Mouse (Mus musculus) neural tube, embryonic 10.5 days (tissue): ENCODE data around the gene Camkmt.

ENCODE experiments used
- DNase-seq: peaks from one replicate; pipeline ENCODE4 v3.0.0-alpha.2; 2017; ENCODE audit warnings: low spot score; ENCODE audit errors: extremely low spot score

Camkmt gene

GRCm38 (mm10) chr17:85090120-85091099, at the start of gene Camkmt, which contains the start of gene Prepl:
Gene Camkmt (plus strand): TSS chr17:85090552.
Gene Prepl (minus strand): TSS chr17:85090241.
- peak; percentile 97 for DNase-seq

DNA sequence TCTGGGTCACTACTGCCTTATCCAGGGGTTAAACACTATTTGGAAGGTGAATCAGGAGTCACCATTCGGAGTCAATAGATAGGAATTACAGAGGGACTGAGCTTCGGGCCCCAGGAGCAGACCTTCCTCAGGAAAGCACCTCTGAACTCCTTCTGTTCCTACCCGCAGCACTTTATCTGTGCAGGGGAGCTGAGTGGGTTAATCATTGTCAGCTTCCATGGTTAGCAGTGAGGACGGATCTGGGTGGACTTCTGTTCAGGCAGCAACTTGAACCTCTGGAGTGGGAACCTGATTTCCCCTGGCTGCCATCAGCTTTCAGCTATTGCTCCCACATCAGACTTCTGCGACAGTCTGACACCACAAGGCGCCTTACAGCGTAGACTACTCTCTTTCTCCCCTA, 49.4 kb upstream of the Camkmt start:
- no peak for DNase-seq

- no peak for DNase-seq
Measured at GRCm38 (mm10) chr17:85042419-85042818, 47.9 kb upstream of the Camkmt start.

- DNase-seq: no peak
Measured at GRCm38 (mm10) chr17:85043404-85043816, 46.9 kb upstream of the Camkmt start.

DNA sequence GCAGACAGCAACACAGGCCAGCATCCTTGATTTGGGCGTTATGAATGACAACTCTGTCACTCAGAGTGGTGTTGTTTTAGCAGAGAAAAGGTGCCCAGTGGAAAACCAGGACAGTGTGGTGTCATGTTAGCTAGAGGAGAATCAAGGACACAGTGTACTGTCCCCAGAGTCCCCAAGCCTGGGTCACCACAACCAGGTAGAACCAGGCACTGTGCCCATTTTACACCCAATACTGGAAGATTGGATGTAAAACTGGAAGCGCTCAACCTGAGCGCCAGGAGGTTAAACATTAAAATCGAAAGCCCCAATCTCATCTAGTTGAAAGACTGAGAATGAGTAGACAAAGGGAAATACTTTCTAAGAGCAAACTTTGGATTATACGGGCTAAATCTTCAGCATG, 45.9 kb upstream of the Camkmt start:
- DNase-seq: no peak

- DNase-seq: no peak
Measured at GRCm38 (mm10) chr17:85045160-85045559, 45.2 kb upstream of the Camkmt start.

DNA sequence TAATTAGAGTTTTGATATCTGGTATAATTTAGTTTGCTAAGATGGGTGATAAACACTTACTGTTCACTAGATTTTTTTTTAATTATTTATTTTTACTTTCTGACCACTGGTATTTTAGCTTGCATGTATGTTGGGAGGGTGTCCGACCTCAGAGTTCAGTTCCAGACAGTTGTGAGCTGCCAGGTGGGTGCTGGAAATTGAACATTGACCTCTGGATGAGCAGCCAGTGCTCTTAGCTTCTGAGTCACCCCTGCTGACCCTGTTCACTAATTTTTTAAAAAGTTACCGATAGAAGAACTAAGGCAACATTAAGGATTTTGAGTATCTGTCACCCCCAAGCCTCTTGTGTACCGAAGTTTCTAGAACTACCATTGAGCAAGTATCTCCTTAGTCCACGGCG, 42.0 kb upstream of the Camkmt start:
- no peak for DNase-seq

DNA sequence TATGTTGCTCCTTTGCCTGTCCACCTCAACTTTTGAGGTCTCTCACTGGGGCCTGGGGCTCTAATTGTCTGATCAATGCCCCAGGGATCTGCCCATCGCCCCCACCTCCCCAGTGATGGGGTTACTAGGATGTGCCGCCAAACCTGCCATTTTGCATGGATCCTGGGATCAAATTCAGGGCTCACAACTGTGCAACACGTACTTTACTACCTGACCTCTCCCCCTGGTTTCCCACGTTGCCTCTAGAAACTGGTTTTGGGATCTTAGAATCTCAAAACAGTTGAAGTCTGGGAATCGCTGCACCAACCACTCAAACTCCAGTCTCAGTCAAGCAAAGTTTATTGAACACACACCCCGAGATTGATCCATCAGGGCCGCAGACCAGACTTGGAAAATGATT, 32.1 kb upstream of the Camkmt start:
- no peak for DNase-seq

GRCm38 (mm10) chr17:85059136-85059535, 31.2 kb upstream of the Camkmt start:
- DNase-seq: no peak

- DNase-seq: no peak
Measured at GRCm38 (mm10) chr17:85063560-85063959, 26.8 kb upstream of the Camkmt start.

- no peak for DNase-seq
Measured at GRCm38 (mm10) chr17:85067331-85067730, 23.0 kb upstream of the Camkmt start.

GRCm38 (mm10) chr17:85070658-85071057, 19.7 kb upstream of the Camkmt start:
- no peak for DNase-seq

DNA sequence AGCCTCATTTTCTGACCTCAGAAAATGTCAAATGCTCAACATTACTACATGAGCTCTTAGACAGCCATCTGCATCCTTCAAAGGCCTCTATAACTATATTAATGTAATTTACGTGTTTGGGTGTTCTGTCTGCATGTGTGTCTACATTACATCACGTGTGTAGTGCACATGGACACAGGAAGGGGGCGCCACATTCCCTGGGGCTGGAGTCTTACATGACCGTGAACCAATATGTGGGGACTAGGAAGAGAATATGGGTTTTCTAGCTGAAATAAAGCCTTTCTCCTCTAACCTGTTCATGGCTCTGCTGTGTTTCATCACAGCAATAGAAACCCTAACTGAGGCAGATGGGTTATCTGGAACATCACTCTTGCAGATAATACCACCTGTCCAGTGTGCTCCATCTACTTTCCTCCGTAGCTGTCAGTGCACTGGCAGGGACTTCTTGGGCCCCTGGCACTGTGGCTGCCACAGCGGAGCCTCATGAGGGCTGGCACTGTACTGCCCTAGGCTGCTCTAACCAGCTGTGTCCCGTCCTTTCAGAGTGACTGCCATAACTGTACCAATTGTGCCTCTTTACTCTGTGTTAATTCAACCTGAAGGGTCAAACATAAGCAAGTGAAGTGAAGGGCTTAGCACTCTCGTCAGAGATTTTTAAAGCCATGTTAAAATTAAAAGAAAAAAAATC, 19.1 kb upstream of the Camkmt start:
- no peak for DNase-seq

- no peak for DNase-seq
Measured at GRCm38 (mm10) chr17:85072383-85072782, 18.0 kb upstream of the Camkmt start.

- no peak for DNase-seq
Measured at GRCm38 (mm10) chr17:85073214-85073613, 17.1 kb upstream of the Camkmt start.

GRCm38 (mm10) chr17:85074083-85074482, 16.3 kb upstream of the Camkmt start:
- no peak for DNase-seq

- DNase-seq: no peak
Measured at GRCm38 (mm10) chr17:85079276-85079675, 11.1 kb upstream of the Camkmt start.

DNA sequence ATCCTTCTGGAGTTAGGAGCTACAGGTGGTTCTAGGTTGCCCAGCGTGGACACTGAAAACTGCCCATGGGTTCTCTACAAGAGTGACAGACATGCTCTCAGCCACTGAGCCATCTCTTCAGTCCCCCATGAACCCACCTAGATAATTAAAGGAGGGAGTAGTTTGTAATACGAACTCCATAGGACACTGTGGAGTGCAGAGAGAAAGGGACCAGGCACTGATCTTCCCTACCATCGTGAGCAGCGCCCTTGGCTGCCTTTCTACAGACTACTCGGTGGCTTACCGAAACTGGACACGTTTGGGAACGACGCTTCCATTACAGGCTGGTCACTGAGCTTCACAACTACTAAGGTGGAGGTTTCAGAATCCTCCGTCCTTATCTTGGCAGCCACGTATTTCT, 9.6 kb upstream of the Camkmt start:
- DNase-seq: no peak

GRCm38 (mm10) chr17:85085335-85085734, 5.0 kb upstream of the Camkmt start:
- DNase-seq: no peak

GRCm38 (mm10) chr17:85086501-85086900, 3.9 kb upstream of the Camkmt start:
- DNase-seq: no peak

- no peak for DNase-seq
Measured at GRCm38 (mm10) chr17:85087591-85087990, 2.8 kb upstream of the Camkmt start.

GRCm38 (mm10) chr17:85088401-85088800, 2.0 kb upstream of the Camkmt start:
- DNase-seq: no peak
